Mouse (Mus musculus) liver, adult 2 months (tissue): Measurements from ENCODE around the gene Celf1.

Experiments
- CTCF ChIP-seq: fragments of 200-500 bp; IDR thresholded peaks from 2 replicates; pipeline ENCODE4 v1.5.1; 2011; ENCODE audit warnings: low read depth, low read length, control low read depth
- POLR2A ChIP-seq: fragments of 200-500 bp; IDR thresholded peaks from 2 replicates; pipeline ENCODE4 v1.6.1; 2011; ENCODE audit warnings: low read length, control low read depth; ENCODE audit not compliant: insufficient read depth; ENCODE audit errors: extremely low read depth

DNA sequence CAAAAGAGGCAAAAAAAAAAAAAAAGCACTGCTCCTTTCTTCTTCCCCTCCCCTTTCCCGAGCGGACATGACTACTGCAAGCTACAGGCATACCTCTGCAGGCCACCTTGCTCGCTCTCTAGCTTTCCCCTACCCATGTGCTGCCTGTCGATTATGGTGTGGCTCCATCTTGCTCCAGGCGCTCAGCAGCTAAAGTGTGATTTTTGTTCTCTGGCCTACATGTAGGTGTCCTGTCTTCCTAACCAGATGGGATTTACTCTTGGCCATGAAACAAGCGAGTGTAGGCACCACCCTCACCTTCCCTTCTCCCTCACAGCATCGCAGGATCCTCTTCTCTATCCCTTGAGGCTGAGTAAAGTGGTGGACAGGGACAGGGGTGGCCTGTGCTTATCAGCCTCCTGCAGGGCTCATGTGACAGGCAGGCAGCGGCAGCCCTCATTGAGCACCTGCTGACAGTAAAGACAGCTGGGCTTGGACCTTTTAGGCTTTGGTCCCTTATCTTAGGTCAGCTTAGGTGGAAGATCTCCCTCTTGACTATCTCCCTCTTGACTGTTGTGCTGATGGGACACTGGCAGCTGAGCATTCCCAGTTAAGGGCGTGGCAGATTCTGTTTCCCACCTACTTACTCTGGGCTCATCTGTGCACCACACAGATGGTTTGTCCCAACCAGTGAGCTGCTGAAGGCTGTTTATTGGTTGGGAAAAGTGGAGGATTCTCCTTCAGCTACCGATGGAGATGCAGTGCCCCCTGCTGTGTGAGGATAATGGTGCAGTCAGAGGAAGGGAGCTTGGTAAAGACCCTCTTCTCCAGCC is 120.6 kb downstream of the Celf1 start:
- TF ChIP-seq CTCF (peak; percentile 55; the same call in 1 of the 2 replicates), POLR2A (no peak)
